Mouse (Mus musculus) gastrocnemius, adult 18-20 months (tissue): ENCODE measurements around the gene Clec3b. TPM values are rescaled to one million over a fixed set of nuclear protein-coding genes. Genes with fewer than 3 reads are reported as not detected.

Source experiments
- DNase-seq: peaks from one replicate; pipeline ENCODE4 v3.0.0; 2021; ENCODE audit warnings: low spot score
- total RNA-seq, 2 experiments: library from RNA; stranded (reverse); gene quantifications; 2 replicates each; pipeline ENCODE4 v1.2.3; 2021

The Clec3b gene
- total RNA-seq, 2 experiments from 2014 or later: 39.9 to 42.7 TPM

GRCm38 (mm10) chr9:123152026-123152425 is 1.3 kb downstream of the Clec3b start:
- DNase-seq: no peak

- peak; percentile 75 for DNase-seq
Measured at GRCm38 (mm10) chr9:123153121-123153520, 2.4 kb downstream of the Clec3b start.

GRCm38 (mm10) chr9:123156910-123157361 is 6.2 kb downstream of the Clec3b start:
- DNase-seq: peak; percentile 68

GRCm38 (mm10) chr9:123157699-123158098 is 7.0 kb downstream of the Clec3b start:
- DNase-seq: peak; percentile 66

- no peak for DNase-seq
Measured at GRCm38 (mm10) chr9:123158125-123158836, 7.5 kb downstream of the Clec3b start.

DNA sequence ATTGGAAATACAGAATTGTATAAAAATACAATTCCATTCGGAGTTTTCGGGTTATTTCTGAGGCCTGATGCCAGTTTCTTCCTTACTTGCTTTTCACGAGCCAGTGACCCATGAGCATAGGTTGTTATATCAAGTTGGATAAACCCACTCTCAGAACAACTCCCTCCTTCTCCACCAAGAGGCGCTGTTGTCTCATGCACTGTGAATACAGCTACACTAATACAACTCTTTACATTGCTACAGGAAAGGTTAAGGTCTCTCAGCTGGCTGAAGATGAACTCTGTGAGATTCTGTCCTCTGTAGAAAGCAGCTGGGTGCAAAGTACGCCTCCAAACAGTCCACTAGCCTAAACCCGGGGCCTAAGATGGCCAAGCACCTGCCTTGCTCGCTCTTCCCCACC is 8.6 kb downstream of the Clec3b start:
- DNase-seq: peak; percentile 50

DNA sequence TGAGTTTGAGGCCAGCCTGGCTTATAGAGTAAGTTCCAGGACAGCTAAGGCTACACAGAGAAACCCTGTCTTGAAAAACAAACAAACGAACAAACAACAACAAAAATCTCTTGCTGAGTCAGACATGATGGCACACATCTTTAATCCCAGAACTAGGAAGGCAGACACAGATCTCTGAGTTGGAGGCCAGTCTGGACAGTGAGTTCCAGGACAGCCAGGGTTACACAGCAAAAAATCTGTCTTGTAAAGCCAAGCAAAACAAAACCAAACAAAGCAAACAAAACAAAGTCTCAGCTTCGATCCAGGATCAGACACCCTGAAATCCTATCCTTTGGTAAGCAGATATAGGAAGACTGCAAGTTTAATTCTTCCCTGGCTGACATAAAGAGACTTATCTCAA is 11.0 kb downstream of the Clec3b start:
- no peak for DNase-seq

- DNase-seq: no peak
Measured at GRCm38 (mm10) chr9:123162985-123163694, 12.4 kb downstream of the Clec3b start.

DNA sequence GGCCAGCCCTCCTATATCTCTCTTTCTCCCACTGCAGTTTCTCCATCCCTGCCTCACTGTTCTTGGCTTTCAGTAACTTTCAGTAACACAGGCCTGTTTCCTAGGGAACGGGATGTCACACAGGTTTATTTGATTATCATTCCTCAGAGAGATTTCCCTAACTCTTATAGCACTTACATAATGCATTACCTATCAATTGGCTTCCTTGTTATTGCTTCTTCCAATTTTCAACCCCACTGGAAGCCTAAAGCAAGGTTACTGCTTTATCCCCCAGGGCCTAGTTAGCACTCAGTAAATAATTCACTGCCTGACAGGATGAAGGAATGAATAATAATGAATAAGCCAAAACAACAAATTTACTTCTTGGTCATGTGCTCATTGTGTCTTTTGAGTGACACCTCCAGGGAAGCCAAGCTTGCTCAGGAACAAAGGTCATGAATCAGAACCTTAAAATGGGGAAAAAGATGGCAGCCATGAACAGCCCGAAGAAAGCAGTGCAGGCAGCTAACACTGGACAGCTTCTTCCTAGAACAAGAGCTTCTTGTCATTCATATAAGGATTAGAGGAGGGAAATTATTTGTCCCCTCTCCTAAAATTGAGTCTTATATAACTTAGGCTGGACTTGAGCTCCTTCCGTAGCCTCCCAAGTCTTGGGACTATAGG is 15.2 kb downstream of the Clec3b start:
- DNase-seq: no peak

GRCm38 (mm10) chr9:123173760-123174159 is 23.0 kb downstream of the Clec3b start:
- no peak for DNase-seq

DNA sequence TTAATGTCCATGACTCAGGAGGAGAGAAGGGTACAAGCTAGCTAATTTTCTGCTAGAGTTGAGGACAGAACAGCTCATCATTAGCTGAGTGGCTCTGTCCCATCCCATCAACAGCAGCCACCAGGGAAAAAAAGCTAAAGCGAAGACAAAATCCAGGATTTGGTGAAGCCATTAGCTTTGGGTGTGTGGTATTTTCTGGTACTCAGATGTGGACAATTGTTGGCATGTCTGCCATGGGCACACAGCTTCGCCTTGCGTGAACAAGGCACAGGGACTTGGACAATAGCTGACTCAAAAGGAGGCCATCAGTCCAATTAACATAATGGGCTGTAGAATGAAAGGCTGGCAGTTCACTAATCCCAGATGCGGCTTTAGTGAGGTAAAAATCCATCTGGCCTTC is 23.6 kb downstream of the Clec3b start:
- DNase-seq: no peak

GRCm38 (mm10) chr9:123177380-123178048 is 26.8 kb downstream of the Clec3b start:
- DNase-seq: no peak

DNA sequence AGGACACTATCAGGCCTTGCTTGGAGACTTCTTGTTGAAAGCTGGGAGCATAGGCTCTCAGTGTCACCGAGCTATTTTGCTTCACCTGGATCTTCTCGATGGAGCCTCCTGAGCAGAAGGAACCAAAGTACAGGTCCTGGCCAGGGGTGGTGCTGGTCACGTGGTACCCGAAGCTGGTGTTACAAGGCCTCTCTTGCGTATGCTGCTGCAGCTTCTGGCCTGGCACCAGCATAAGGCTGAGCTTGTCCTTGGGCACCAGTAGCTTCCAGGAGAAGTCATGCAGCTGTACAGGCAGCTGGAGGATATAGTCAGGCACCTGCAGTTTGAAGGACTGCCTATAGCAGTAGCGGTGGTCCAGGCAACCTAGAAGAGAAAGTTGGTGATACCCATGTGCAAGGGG is 29.3 kb downstream of the Clec3b start:
- DNase-seq: no peak

GRCm38 (mm10) chr9:123183226-123183625 is 32.5 kb downstream of the Clec3b start:
- DNase-seq: no peak

GRCm38 (mm10) chr9:123185546-123185945 is 34.8 kb downstream of the Clec3b start:
- DNase-seq: no peak

- DNase-seq: no peak
Measured at GRCm38 (mm10) chr9:123186151-123186550, 35.4 kb downstream of the Clec3b start.

- no peak for DNase-seq
Measured at GRCm38 (mm10) chr9:123187589-123187988, 36.8 kb downstream of the Clec3b start.

GRCm38 (mm10) chr9:123188271-123188670 is 37.5 kb downstream of the Clec3b start:
- no peak for DNase-seq

DNA sequence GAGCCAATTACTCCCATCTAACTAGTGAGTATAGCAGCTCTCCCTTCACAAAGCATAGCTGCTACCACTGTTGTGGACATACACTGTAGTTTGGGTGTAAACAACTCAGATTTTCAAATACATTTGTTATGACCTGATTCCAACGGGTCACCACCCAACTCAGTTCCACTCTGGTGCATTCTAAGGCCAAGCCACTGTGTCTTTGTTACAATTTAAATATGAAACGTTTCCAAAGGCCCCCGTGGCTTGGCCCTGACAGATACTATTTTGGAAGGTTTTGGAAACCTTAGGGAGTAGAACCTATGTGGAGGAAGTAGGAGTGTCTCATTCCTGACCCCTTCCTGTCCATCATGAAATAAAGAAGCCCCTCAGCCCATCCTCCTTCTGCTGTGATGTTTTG is 49.4 kb downstream of the Clec3b start:
- no peak for DNase-seq

DNA sequence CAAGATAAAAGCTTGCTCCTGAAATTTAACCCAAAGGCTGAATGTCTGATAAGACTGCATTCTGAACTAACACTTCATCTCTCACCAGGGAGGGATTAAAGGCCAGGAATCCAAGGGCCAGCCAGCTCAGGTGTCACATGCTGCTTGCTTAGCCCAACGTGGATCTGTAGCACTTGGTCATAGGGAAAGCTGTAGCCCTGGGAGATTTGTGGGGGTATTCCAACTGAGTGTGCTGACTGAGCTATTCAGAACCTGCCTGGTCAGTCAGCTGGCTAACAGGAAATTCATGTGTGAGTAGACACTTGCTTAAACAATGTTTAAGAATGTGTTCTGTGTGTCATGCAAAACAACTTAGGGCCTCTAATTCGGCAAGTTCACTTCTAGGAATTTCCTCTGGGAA is 55.8 kb downstream of the Clec3b start:
- no peak for DNase-seq

GRCm38 (mm10) chr9:123206948-123207347 is 56.2 kb downstream of the Clec3b start:
- DNase-seq: no peak
